8 mouse cellular contexts compared by ENCODE assay signal in genomic region chr9:18277497-18277896, GRCm38 (mm10). TPM values are rescaled to one million over a fixed set of nuclear protein-coding genes. Genes with fewer than 3 reads are reported as not detected.
A peak's percentile ranks its signal among the peaks of the same experiment; 100 is the strongest.
DNase-seq lines count a peak whose midpoint lies in the region; ATAC-seq and TF ChIP-seq lines count a peak whose summit lies in the region.

No protein-coding gene starts in this region.

- ATAC-seq in liver, embryonic 12.5 days, result no peak
- ATAC-seq in Patski, result no peak
- ATAC-seq in granulocyte monocyte progenitor cell, adult 5-6 weeks (replicated peaks; ENCODE audit: poor library complexity, severe bottlenecking), result peak; percentile 56; the same call in 1 of the 2 replicates
- ATAC-seq in neural tube, embryonic 14.5 days (ENCODE audit: low read depth), result peak; percentile 86

- no peak for TF ChIP-seq CTCF in liver, adult 2 months (IDR thresholded peaks at IDR 0.05; ENCODE audit: low read depth, low read length)
- peak; percentile 28 for TF ChIP-seq CTCF in Patski (IDR thresholded peaks at IDR 0.05)

- WGBS in liver, adult 2 months, result 56% methylated on average over 1 of the region's 1 CpGs
- WGBS in liver, embryonic 12.5 days (ENCODE audit: insufficient replicate concordance), result 48% methylated on average over 1 of the region's 1 CpGs
- WGBS in neural tube, embryonic 14.5 days, result 49% methylated on average over 1 of the region's 1 CpGs

- H3K4me2 ChIP-seq in liver, embryonic 12.5 days, result no peak overlapping the region
- H3K4me2 ChIP-seq in neural tube, embryonic 14.5 days (ENCODE audit: low read depth, low read length), result no peak overlapping the region

- no peak overlapping the region for H3K9ac ChIP-seq in liver, adult 2 months (ENCODE audit: low read depth, low read length)
- no peak overlapping the region for H3K9ac ChIP-seq in liver, embryonic 12.5 days
- no peak overlapping the region for H3K9ac ChIP-seq in neural tube, embryonic 14.5 days (replicated peaks; ENCODE audit: low read depth, low read length)

- in situ Hi-C loops in Patski (cut with MboI; ENCODE audit: low pct_unique_long_range_greater_than_20kb), result no loop called here

- no peaks in the 10 kb centered on the region for H3K27me3 ChIP-seq in liver, adult 2 months (ENCODE audit: control insufficient read depth, insufficient read depth, low read length)
- no peaks in the 10 kb centered on the region for H3K27me3 ChIP-seq in liver, embryonic 12.5 days (replicated peaks)
- peaks cover 52% of the 10 kb centered on the region for H3K27me3 ChIP-seq in Patski
- H3K27me3 ChIP-seq in neural tube, embryonic 14.5 days (ENCODE audit: control insufficient read depth, insufficient read depth, low read length), result no peaks in the 10 kb centered on the region

- no peaks in the 10 kb centered on the region for H3K9me3 ChIP-seq in liver, embryonic 12.5 days (replicated peaks)
- no peaks in the 10 kb centered on the region for H3K9me3 ChIP-seq in neural tube, embryonic 14.5 days (ENCODE audit: control insufficient read depth, low read length)

- no peak for TF ChIP-seq POLR2A in liver, adult 2 months (IDR thresholded peaks at IDR 0.05; ENCODE audit: extremely low read depth, insufficient read depth, low read length)

- peak; percentile 13 for DNase-seq in liver, adult 2 months (ENCODE audit: extremely low read depth, low read depth, low spot score)
- DNase-seq in Patski (ENCODE audit: low read depth, low spot score), result no peak
- no peak for DNase-seq in ovary, adult 18-20 months (ENCODE audit: low spot score)
- DNase-seq in kidney, adult 9 months, result no peak
- DNase-seq in B cell, adult 2 months, result no peak

- H3K4me3 ChIP-seq in liver, adult 2 months (ENCODE audit: insufficient read depth, low read depth, low read length), result no peak overlapping the region
- no peak overlapping the region for H3K4me3 ChIP-seq in liver, embryonic 12.5 days
- H3K4me3 ChIP-seq in neural tube, embryonic 14.5 days (ENCODE audit: low read depth, low read length), result no peak overlapping the region

- H3K27ac ChIP-seq in liver, adult 2 months (replicated peaks; ENCODE audit: insufficient read depth, low read depth, low read length), result no peak overlapping the region
- H3K27ac ChIP-seq in liver, embryonic 12.5 days, result no peak overlapping the region
- no peak overlapping the region for H3K27ac ChIP-seq in neural tube, embryonic 14.5 days (ENCODE audit: low read depth, low read length)

- POLR2A ChIA-PET in Patski (lab: Charles Lee), result no interaction called here

- H3K4me1 ChIP-seq in liver, adult 2 months (ENCODE audit: control insufficient read depth, insufficient read depth, low read length), result no peaks in the 10 kb centered on the region
- no peaks in the 10 kb centered on the region for H3K4me1 ChIP-seq in liver, embryonic 12.5 days
- no peaks in the 10 kb centered on the region for H3K4me1 ChIP-seq in neural tube, embryonic 14.5 days (ENCODE audit: control insufficient read depth, insufficient read depth, low read length)

- CTCF ChIA-PET in Patski (lab: Charles Lee), result interaction anchor here (1.6 kb wide), 1 partner anchor 11 kb away, joined by 4 read pairs; no protein-coding TSS in a partner anchor

- H3K79me2 ChIP-seq in liver, adult 2 months (ENCODE audit: control insufficient read depth, insufficient read depth, low read length), result no peaks in the 10 kb centered on the region

- H3K36me3 ChIP-seq in liver, adult 2 months (ENCODE audit: control insufficient read depth, insufficient read depth, low read length), result no peaks in the 10 kb centered on the region
- H3K36me3 ChIP-seq in liver, embryonic 12.5 days, result no peaks in the 10 kb centered on the region
- no peaks in the 10 kb centered on the region for H3K36me3 ChIP-seq in neural tube, embryonic 14.5 days (ENCODE audit: control insufficient read depth, insufficient read depth, low read length)

RNA-seq across cellular contexts. Expression of gene Chordc1, which starts 14.4 kb away (rescaled TPM):
- total RNA-seq in liver, adult 2 months (2014; rRNA removed), result 23.4 and 28.1 TPM in 2 replicates
- 29.5 and 34.1 TPM in 2 replicates for polyA plus RNA-seq in liver, adult 2 months (2012; rRNA removed)
- 71.5 and 74.8 TPM in 2 replicates for polyA plus RNA-seq in liver, embryonic 12.5 days (2016; fragmentation: Nextera tagmentation; extraction: Ambion mirVana)
- polyA plus RNA-seq in Patski (2021), result 92.9 TPM
- 45.4 and 57.9 TPM in 2 replicates for total RNA-seq in granulocyte monocyte progenitor cell, adult 5-6 weeks (2014; fragmentation: Nextera tagmentation)
- total RNA-seq in granulocyte monocyte progenitor cell, adult 5-6 weeks (2017), result 143 and 156 TPM in 2 replicates
- 121 and 128 TPM in 2 replicates for polyA plus RNA-seq in neural tube, embryonic 14.5 days (2014; fragmentation: Nextera tagmentation; extraction: Ambion mirVana)

Comparison
In these comparisons a context has a peak if more than half of its experiments do, and no peak if none do; other contexts are left out.
1. ATAC-seq: peak in granulocyte monocyte progenitor cell, adult 5-6 weeks (single experiment) and neural tube, embryonic 14.5 days (single experiment); none in liver, embryonic 12.5 days (single experiment) and Patski (single experiment).